Mouse (Mus musculus): Measurements from ENCODE around the gene Spib. TPM values are rescaled to one million over a fixed set of nuclear protein-coding genes. Genes with fewer than 3 reads are reported as not detected.
A peak's percentile ranks its signal among the peaks of the same experiment; 100 is the strongest.

Gene Spib
- polyA plus RNA-seq, 1 experiment from 2014 or later, result 2.0 TPM

GRCm38 (mm10) chr7:44547041-44547440 is 15.2 kb upstream of the Spib start:
- Histone ChIP-seq H3K9me3 (no peaks in the 10 kb centered on the region), H3K4me1 (peaks cover 13% of the 10 kb centered on the region), H3K4me2 (peak overlapping the region; percentile 81), H3K4me3 (peak overlapping the region; percentile 72), H3K27me3 (no peaks in the 10 kb centered on the region), H3K9ac (peak overlapping the region; percentile 59), H3K27ac (no peak overlapping the region), H3K36me3 (peaks cover 34% of the 10 kb centered on the region)
- WGBS, result 90% methylated on average over 13 of the region's 13 CpGs
- ATAC-seq (ENCODE audit: borderline replicate concordance, extremely low read depth, low FRiP score, low TSS enrichment), result no peak

GRCm38 (mm10) chr7:44546274-44546673 is 14.4 kb upstream of the Spib start:
- Histone ChIP-seq H3K4me1 (peaks cover 13% of the 10 kb centered on the region), H3K27ac (no peak overlapping the region), H3K36me3 (peaks cover 32% of the 10 kb centered on the region), H3K9me3 (no peaks in the 10 kb centered on the region), H3K4me2 (no peak overlapping the region), H3K9ac (no peak overlapping the region), H3K4me3 (no peak overlapping the region), H3K27me3 (no peaks in the 10 kb centered on the region)
- 96% methylated on average over 3 of the region's 3 CpGs for WGBS
- no peak for ATAC-seq (ENCODE audit: borderline replicate concordance, extremely low read depth, low FRiP score, low TSS enrichment)

- WGBS, result 77% methylated on average over 12 of the region's 12 CpGs
- H3K9ac ChIP-seq, result no peak overlapping the region
- H3K27ac ChIP-seq, result no peak overlapping the region
- no peak overlapping the region for H3K4me3 ChIP-seq
- H3K4me2 ChIP-seq, result no peak overlapping the region
- no peaks in the 10 kb centered on the region for H3K9me3 ChIP-seq
- peaks cover 12% of the 10 kb centered on the region for H3K4me1 ChIP-seq
- H3K36me3 ChIP-seq, result peaks cover 42% of the 10 kb centered on the region
- no peak for ATAC-seq (ENCODE audit: borderline replicate concordance, extremely low read depth, low FRiP score, low TSS enrichment)
- no peaks in the 10 kb centered on the region for H3K27me3 ChIP-seq
Measured at GRCm38 (mm10) chr7:44543071-44543470, 11.2 kb upstream of the Spib start.

GRCm38 (mm10) chr7:44542555-44542954 is 10.7 kb upstream of the Spib start:
- peaks cover 46% of the 10 kb centered on the region for H3K36me3 ChIP-seq
- no peak for ATAC-seq (ENCODE audit: borderline replicate concordance, extremely low read depth, low FRiP score, low TSS enrichment)
- 94% methylated on average over 11 of the region's 11 CpGs for WGBS

GRCm38 (mm10) chr7:44538756-44539624 is 7.1 kb upstream of the Spib start:
- 88% methylated on average over 41 of the region's 41 CpGs for WGBS
- Histone ChIP-seq H3K4me1 (no peaks in the 10 kb centered on the region), H3K4me3 (no peak overlapping the region), H3K36me3 (peaks cover 76% of the 10 kb centered on the region), H3K9ac (no peak overlapping the region), H3K9me3 (no peaks in the 10 kb centered on the region), H3K27me3 (no peaks in the 10 kb centered on the region), H3K27ac (no peak overlapping the region), H3K4me2 (no peak overlapping the region)
- ATAC-seq (ENCODE audit: borderline replicate concordance, extremely low read depth, low FRiP score, low TSS enrichment), result no peak

More at GRCm38 (mm10) chr7:44542555-44542954, 10.7 kb upstream of the Spib start:
- Histone ChIP-seq H3K9me3 (no peaks in the 10 kb centered on the region), H3K27me3 (no peaks in the 10 kb centered on the region), H3K4me3 (no peak overlapping the region), H3K4me1 (peaks cover 7% of the 10 kb centered on the region), H3K27ac (no peak overlapping the region), H3K9ac (no peak overlapping the region), H3K4me2 (no peak overlapping the region)

- Histone ChIP-seq H3K4me2 (no peak overlapping the region), H3K27ac (no peak overlapping the region), H3K9ac (no peak overlapping the region), H3K4me3 (no peak overlapping the region), H3K4me1 (no peaks in the 10 kb centered on the region), H3K27me3 (no peaks in the 10 kb centered on the region), H3K9me3 (no peaks in the 10 kb centered on the region), H3K36me3 (peaks cover 84% of the 10 kb centered on the region)
- no peak for ATAC-seq (ENCODE audit: borderline replicate concordance, extremely low read depth, low FRiP score, low TSS enrichment)
- 92% methylated on average over 13 of the region's 13 CpGs for WGBS
Measured at GRCm38 (mm10) chr7:44537496-44537895, 5.6 kb upstream of the Spib start.

GRCm38 (mm10) chr7:44537009-44537408 is 5.1 kb upstream of the Spib start:
- H3K9me3 ChIP-seq, result no peaks in the 10 kb centered on the region
- no peak overlapping the region for H3K4me3 ChIP-seq
- 68% methylated on average over 7 of the region's 7 CpGs for WGBS
- no peak overlapping the region for H3K4me2 ChIP-seq
- no peak overlapping the region for H3K27ac ChIP-seq
- H3K36me3 ChIP-seq, result peaks cover 81% of the 10 kb centered on the region
- ATAC-seq (ENCODE audit: borderline replicate concordance, extremely low read depth, low FRiP score, low TSS enrichment), result no peak
- no peaks in the 10 kb centered on the region for H3K4me1 ChIP-seq
- H3K9ac ChIP-seq, result no peak overlapping the region
- H3K27me3 ChIP-seq, result no peaks in the 10 kb centered on the region

- Histone ChIP-seq H3K4me1 (no peaks in the 10 kb centered on the region), H3K36me3 (peaks cover 79% of the 10 kb centered on the region), H3K4me3 (no peak overlapping the region), H3K27ac (no peak overlapping the region), H3K4me2 (no peak overlapping the region), H3K9ac (no peak overlapping the region), H3K27me3 (no peaks in the 10 kb centered on the region), H3K9me3 (no peaks in the 10 kb centered on the region)
- ATAC-seq (ENCODE audit: borderline replicate concordance, extremely low read depth, low FRiP score, low TSS enrichment), result no peak
- WGBS, result 80% methylated on average over 6 of the region's 6 CpGs
Measured at GRCm38 (mm10) chr7:44536590-44536968, 4.7 kb upstream of the Spib start.

GRCm38 (mm10) chr7:44535657-44536589 is 4.1 kb upstream of the Spib start:
- H3K4me1 ChIP-seq, result no peaks in the 10 kb centered on the region
- H3K9ac ChIP-seq, result no peak overlapping the region
- no peaks in the 10 kb centered on the region for H3K27me3 ChIP-seq
- no peaks in the 10 kb centered on the region for H3K9me3 ChIP-seq
- no peak overlapping the region for H3K27ac ChIP-seq
- no peak overlapping the region for H3K4me2 ChIP-seq
- no peak overlapping the region for H3K4me3 ChIP-seq
- peaks cover 72% of the 10 kb centered on the region for H3K36me3 ChIP-seq
- WGBS, result 90% methylated on average over 27 of the region's 27 CpGs
- ATAC-seq (ENCODE audit: borderline replicate concordance, extremely low read depth, low FRiP score, low TSS enrichment), result no peak

GRCm38 (mm10) chr7:44534656-44535441 is 3.0 kb upstream of the Spib start:
- H3K36me3 ChIP-seq, result peaks cover 63% of the 10 kb centered on the region
- H3K27ac ChIP-seq, result no peak overlapping the region
- H3K4me2 ChIP-seq, result no peak overlapping the region
- H3K4me3 ChIP-seq, result no peak overlapping the region
- H3K9ac ChIP-seq, result no peak overlapping the region
- H3K9me3 ChIP-seq, result no peaks in the 10 kb centered on the region
- no peaks in the 10 kb centered on the region for H3K4me1 ChIP-seq
- 79% methylated on average over 19 of the region's 19 CpGs for WGBS
- no peaks in the 10 kb centered on the region for H3K27me3 ChIP-seq
- no peak for ATAC-seq (ENCODE audit: borderline replicate concordance, extremely low read depth, low FRiP score, low TSS enrichment)

GRCm38 (mm10) chr7:44534242-44534641 is 2.4 kb upstream of the Spib start:
- Histone ChIP-seq H3K27me3 (peaks cover 3% of the 10 kb centered on the region; the same call in 1 of the 2 replicates), H3K9ac (no peak overlapping the region), H3K4me2 (no peak overlapping the region), H3K9me3 (no peaks in the 10 kb centered on the region), H3K4me3 (no peak overlapping the region), H3K4me1 (no peaks in the 10 kb centered on the region), H3K27ac (no peak overlapping the region), H3K36me3 (peaks cover 57% of the 10 kb centered on the region)
- ATAC-seq (ENCODE audit: borderline replicate concordance, extremely low read depth, low FRiP score, low TSS enrichment), result no peak
- 89% methylated on average over 13 of the region's 13 CpGs for WGBS

Measured in lung, embryonic 15.5 days (tissue).